Mouse (Mus musculus) bone marrow macrophage, adult 2 months (primary cell): ENCODE results near the gene Gm13288.
"Not testable (repeated sequence)": the region's sequence is repeated elsewhere in the genome, so short reads cannot be mapped to it uniquely, and the experiment has no call there.

Experiments
- CTCF ChIP-seq: IDR thresholded peaks from 2 replicates; pipeline ENCODE4 v1.5.1; 2012; ENCODE audit warnings: low read depth, mild to moderate bottlenecking, low read length, moderate library complexity
- POLR2A ChIP-seq: IDR thresholded peaks from 2 replicates; pipeline ENCODE4 v1.6.1; 2012; ENCODE audit warnings: mild to moderate bottlenecking, low read depth, low read length, borderline replicate concordance

- not testable (repeated sequence) for TF ChIP-seq CTCF, POLR2A
These were observed 25.8 kb upstream of the Gm13288 start, which contains the start of gene Gm13272 for GRCm38 (mm10) chr4:88779550-88779949.
